Mouse (Mus musculus): Measurements from ENCODE around the gene Dnajb12. TPM values are rescaled to one million over a fixed set of nuclear protein-coding genes. Genes with fewer than 3 reads are reported as not detected.
A peak's percentile ranks its signal among the peaks of the same experiment; 100 is the strongest.

Gene Dnajb12
- 13.5 and 14.6 TPM in 2 replicates for polyA plus RNA-seq (2015; fragmentation: Nextera tagmentation; extraction: Ambion mirVana)

DNA sequence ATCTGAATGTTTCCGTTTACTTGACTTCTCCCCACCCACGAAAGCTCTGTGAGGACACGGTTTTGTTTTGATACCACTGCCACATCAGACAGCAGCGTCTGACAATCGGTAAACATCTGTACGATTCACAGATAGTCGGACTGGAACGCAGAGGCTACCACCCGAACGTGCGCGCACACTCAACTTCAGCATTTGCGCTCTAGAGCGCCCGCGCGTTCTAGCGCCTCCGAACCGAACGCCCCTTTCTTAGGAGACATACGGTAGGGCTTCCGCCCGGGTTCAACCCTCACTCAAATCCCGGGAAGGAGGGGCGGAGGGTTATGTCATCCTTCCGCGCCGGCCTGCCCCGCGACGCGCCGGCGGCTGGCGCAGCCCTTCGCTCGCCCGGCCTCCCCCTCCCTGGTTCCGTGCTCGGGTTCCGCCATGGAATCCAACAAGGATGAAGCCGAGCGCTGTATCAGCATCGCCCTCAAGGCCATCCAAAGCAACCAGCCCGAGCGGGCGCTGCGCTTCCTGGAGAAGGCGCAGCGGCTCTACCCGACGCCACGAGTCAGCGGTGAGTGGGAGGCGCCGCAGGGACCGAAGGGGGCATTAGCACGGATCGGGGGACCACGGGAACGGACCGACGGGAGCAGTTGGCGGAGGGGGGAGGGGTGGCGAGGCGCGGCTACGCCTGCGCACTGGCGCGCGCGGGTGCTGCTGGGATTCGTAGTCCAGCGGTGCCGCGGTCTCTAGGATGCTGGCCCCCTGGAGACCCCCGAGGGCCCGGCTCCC lies at the start of gene Dnajb12:
TSS of gene Dnajb12 (plus strand) at position 302 of the 774 bp plus-strand sequence.
- peak; percentile 96 for DNase-seq (ENCODE audit: low spot score)

DNA sequence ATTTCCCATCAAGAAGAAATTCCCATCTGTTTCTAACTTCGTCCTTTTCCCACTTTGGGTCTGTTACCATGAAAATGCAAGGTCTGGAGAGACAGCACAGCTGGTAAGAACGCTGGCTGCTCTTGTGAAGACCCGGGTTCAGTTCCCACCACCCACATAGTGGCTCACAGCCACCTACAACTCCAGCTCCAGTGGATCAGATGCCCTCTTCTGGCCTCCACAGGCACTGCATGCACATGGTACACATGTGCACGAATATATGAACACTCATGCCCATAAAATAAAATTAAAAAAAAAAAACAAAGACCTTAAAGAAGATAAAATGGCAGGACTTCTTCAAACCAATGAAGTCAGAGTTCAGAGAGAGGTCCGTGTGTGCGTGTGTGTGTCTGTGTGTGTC lies 49.5 kb upstream of the Dnajb12 start:
- DNase-seq (ENCODE audit: low spot score) = no peak

DNA sequence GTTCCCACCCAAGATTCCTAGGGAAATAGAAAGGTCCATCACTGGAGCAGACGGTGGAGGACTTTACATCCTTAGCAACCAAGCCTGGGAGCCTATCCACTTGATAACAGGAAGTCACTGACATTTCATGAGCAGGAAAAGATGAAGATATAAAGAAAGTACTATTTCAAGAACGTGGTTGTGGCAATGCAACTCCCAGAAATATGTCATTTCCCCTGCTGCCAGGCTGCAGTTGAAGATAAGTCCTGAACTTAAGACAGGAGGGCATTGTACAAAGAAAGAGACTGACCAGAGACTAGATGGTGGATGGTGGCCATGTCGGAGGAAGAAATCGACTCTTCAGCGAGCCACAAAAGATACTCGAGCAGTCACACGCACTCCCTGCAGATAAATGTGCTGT lies 47.4 kb upstream of the Dnajb12 start:
- no peak for DNase-seq (ENCODE audit: low spot score)

DNA sequence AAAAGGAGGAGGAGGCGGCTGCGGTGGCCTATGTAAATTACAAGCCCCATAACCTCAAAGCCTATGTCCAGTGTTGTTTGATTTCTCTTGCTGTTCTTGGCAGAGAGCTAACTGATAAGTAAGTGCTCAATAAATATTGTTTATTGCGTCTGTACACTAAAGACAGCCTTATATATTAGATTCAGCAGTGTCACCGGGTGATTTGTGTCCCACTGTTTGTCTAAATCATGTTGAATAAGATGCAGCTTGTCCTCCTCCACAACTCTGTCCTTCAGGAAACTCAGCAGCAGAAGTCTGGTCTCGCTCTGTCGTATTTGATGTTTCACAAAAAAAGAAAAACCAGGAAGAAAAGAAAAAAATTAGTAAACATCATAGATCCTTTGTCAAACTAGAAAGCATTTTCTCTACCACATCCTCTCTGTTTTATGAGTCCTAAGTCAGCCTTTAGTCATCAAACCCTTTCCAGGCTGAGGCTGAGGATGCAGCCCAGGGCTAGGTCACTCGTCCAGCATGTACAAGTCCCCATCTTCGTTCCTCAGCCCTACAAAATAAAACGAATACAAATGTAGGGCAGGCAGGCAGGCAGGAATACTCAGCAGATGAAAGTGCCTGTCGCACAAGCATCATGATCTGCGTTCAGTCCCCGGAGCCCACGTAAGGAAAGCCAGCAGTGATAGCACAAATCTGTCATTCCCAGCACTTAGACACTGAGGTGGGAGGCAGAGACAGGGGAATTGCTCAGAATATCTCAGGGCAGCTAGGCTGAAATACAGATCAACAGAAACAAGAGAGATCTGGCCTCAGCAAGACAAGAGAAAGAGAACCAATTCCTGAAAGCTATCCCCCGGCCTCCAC lies 43.8 kb upstream of the Dnajb12 start:
- DNase-seq (ENCODE audit: low spot score) = no peak

DNA sequence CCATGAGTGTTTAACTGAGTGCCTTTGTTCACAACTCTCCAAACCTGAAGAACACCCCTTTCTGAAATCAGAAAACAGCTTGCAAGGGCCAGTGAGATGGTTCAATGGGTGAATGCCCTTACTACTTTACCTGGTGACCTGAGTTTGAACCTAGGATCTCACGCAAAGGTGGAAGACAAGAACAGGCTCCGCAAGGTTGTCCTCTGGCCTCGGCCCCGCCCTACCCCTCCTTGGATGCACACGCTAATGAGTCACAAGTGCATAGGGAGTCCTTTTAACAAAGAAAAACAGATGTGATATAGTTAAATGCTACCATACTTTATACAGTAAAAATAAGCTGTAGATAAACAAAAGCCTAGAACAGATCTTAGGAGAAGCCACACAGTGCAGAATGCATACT lies 41.9 kb upstream of the Dnajb12 start:
- DNase-seq (ENCODE audit: low spot score) = no peak

DNA sequence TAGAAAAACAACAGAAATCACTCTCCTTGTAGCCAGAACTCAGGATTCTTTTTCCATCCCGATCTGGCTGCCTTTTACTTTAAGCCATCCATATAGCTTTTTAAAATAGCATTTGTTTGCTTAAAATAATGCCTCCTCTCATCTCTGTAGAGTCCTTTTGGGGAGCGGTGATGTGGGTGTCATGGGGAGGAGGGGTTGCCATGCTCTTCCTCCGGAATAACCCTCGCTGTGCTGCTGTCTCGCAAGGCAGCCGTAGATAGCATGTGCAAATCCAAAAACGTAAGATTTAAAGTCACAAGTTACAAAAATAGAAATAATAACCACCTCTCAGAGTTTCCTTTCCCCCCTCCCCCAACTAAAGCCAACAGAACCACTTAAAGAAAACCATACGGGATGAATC lies 37.9 kb upstream of the Dnajb12 start:
- no peak for DNase-seq (ENCODE audit: low spot score)

DNA sequence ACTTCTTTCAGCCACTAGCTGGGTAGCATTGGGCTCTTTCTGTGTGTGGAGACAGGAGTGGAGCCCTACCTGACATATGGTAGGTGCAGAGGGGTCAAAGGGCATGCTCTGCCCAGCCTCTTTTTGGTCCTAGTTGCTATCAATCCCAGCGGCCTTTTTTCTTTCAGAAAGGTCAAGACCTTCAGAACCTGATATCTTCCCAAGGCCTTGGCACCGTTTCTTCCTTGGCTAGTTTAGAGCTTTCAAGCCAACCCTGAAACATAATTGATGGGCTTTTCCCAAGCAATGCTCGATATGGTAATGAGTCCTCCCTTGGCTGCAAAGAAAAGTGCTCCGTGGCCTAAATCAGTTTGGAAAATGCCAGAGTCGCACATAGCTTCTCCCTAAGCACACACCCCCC lies 36.2 kb upstream of the Dnajb12 start:
- no peak for DNase-seq (ENCODE audit: low spot score)

DNA sequence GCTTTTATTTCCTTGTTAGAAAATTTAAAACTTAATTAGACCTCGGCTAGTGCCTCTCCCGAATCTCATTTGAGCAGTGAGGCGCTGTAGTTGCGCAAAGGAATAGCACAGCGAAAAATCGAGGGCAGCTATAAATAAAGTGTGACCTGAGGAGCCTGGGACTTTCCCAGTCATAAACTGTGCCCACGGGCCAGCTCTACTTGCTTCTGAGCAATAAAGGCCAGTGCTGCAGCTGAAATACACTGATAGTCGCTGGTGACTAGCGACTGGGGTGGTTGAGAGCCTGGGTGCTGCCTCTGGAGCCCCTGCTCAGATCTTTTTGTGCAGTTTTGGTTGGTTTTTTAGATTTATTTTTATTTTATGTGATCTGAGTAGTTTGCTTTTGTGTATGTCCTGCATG lies 34.7 kb upstream of the Dnajb12 start:
- no peak for DNase-seq (ENCODE audit: low spot score)

DNA sequence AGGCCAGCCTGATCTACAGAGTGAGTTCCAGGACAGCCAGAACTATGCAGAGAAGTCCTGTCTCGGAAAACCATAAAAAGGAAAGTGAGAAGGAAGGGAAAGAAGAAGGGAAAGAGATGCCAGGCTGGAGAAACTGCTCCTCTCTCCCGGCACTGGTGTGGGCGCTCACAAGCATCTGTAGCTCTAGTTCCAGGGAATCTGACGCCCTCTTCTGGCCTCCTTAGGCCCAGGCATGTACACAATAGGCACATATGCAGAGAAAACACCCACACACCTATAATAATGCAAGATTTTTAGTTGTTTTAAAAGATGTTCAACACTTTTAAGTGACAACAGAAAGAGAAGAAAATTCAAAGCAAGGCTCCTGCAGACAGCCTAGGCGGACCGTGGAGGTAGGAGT lies 32.9 kb upstream of the Dnajb12 start:
- DNase-seq (ENCODE audit: low spot score) = no peak

DNA sequence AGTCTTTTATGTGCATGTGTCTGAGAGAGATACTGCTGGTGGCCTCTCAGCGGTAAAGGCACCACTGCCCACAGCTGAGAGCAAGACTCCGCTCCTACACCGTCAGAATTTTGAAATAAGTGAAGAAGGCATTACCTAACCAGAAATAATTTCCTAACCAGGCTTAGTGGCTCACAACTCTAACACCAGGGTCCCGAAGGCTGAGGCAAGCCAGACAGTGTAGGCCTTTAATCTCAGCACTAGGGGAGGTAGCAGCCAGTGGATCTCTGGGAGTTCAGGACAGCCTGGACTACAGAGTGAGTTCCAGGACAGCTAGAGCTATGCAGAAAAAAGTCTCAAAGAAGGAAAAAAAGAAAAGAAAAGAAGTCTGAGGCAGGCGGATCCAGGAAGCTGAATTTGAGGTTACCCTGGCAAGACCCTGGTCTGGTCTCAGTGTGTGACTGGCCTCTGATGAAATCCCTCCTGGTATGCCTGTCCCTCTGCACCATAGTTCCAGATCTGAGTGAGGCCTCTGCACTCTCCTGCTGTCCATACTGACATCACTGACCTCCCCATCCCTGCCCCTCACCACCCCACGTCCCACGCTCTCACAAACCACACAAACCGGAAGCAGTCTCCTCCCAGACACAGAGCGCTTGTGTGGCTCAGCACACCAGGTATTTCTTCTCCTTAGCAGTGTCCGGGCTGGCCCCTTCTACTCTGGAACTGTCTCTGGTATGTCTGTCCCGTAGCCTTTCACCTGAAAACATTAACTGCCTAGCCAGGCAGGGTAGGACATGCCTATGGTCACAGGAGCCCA lies 31.1 kb upstream of the Dnajb12 start:
- no peak for DNase-seq (ENCODE audit: low spot score)

DNA sequence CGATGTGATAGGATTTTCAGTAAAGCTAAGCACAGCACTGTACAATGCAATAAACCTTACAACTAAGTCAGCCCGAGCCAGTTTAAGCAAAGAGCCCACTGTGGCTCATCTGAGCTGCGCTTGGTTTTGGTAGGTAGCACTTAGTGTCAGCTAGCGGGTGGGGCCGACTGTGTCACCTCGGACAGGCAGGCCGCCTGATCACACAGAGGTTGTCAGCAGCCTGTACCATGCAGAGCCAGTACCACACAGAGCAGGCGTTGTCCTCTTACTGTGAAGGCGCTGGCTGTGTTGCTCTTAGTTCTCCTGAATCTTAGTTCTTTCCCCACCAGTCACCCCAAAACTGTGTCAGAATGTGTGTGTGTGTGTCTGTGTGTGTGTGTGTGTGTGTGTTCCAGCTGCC lies 30.4 kb upstream of the Dnajb12 start:
- DNase-seq (ENCODE audit: low spot score) = no peak

DNA sequence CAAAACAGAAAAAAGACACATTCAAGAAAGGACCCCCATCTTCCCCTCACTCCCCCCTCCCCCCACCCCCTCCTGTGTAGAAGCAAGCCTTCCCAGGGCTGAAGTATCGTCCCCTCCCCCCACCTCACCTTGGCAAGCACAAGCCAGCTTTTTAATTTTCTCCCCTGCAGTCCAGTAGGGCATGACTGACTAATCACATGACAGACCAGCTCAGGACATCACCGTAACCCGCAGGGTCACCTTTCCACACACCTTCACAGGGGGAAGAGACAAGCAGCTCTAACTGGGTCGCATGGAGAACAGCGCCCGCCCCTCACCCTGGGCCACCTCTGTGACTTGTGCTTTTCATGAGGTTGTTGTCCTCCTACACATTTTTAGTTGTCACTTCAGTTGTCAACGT lies 30.0 kb upstream of the Dnajb12 start:
- no peak for DNase-seq (ENCODE audit: low spot score)

DNA sequence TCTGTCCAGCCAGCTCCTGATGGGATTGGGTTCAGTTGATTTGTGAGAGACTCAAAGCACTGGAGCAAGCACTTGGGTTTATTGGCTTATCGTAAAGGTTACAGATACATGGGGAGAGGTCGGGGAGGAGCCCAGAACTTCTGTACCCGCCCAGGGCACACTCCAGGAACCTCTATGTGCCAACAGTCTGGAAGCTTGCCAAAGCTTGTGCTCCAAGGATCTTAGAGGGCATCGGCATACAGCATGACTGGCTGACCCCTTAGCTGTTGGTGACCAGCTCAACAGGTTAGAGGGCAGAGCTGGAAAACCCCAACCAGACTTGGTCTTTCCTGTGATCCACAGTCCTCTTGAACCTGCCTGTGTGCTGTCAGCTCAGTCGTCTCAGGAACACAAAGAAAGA lies 22.2 kb upstream of the Dnajb12 start:
- DNase-seq (ENCODE audit: low spot score) = no peak

DNA sequence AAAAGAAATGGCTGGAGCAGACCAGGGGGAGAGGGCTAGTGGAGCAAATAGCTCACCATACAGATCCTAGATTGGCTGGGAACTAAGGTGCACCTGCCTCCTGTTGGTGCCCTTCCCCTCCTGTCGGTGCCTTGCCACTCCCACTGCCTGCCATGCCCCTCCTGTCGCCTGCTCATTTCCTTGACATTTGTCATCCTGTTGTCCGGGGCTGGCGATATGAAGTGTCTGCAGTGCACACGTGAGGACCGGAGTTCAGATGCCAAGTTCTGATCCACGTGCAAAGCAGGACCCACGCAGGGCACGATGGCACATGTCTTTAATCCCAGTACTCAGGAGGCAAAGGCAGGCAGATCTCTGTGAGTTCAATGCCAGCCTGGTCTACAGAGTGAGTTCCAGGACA lies 18.7 kb upstream of the Dnajb12 start:
- no peak for DNase-seq (ENCODE audit: low spot score)

DNA sequence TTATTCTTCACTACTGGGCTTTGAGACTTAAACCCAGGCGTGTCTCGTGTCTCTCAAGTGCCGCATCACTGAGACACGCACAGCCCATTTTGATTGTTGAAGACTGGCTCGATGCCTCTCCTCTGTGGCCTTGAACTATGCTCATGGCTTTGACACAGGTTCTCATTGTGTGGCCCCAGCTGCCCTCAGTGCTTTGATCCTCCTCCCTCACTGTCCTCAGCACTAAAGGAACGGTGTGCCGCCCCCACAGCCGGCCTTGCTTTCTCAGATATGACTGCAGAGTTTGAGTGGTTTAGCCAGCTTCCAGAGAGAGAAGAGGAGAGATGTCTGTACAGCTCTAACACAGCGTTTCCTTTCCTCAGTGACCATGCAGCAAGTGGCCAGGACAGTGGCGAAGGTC lies 18.2 kb upstream of the Dnajb12 start:
- DNase-seq (ENCODE audit: low spot score) = no peak

DNA sequence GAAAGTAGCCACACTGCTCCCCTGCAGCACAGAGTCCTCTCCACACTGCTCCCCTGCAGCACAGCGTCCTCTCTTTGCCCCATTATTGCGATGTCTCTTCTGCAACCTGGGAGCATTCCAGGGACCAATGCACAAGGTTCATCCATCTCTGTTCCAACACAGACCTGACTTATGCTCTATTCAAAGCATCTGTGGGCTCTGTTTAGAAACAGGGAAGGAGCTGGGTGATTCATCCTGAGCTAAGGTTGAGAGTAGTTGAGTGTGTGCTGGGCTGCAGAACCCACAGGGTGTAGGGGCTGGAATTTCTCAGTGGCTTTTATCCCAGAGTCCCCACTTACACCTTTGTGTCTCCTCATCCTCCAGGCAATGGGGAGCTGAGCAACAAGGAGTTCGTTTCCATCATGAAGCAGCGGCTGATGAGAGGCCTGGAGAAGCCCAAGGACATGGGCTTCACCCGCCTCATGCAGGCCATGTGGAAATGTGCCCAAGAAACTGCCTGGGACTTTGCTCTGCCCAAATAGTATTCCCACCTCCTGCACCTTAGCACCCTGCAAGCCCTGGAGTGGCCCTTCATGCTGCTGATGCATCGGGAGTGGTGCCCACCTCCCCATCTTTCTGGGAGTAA lies 16.4 kb upstream of the Dnajb12 start:
- no peak for DNase-seq (ENCODE audit: low spot score)

DNA sequence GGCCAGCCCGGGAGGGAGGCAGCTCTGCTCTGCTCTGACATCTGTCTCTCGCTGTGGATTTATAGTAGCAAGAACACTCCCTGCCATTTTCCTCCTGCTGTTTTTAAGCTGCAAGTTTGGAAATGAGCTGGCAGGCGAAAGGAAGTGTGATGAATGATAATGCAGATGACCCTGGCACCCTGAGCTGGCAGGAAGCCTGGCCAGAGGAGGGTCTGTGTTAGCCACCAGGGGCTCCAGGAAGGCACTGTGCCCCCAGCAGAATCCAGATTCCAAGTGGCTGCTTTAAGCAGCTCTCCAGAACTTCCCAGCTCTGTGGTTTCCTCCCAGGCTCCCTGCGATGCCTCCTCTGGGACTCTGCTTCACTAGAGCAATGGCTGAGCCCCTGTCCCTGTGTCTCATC lies 15.7 kb upstream of the Dnajb12 start:
- no peak for DNase-seq (ENCODE audit: low spot score)

DNA sequence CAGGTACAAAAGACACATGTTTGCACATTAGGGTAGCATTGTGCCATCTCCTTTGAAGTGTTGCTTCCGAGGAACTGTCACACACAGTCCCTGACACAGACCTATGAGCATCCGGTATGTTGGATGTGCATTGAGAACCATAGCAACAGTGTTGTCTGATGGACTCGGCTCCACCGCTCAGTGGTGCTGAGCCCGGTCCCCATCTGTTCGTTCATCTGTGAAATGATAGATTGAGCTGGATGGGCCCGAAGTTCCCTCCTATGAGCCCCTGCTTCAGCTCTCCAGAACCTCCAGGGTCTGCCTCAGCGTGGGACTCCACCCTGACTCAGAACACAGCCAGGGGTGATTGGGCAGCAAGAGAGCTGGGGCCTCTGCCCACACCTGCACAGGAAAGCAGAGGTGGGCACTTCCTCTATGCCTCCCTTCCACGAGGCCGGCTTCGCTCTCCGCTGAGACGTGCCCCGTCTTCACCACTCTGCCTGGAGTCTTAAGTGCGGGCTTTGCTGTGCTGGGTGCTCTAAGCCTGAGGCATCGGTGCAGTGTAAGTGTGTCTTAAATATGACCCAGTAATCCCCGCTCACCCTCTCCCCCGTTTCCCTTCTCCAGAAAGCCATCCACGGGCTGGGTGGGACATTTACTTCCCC lies 15.0 kb upstream of the Dnajb12 start:
- peak; percentile 39 for DNase-seq (ENCODE audit: low spot score)

DNA sequence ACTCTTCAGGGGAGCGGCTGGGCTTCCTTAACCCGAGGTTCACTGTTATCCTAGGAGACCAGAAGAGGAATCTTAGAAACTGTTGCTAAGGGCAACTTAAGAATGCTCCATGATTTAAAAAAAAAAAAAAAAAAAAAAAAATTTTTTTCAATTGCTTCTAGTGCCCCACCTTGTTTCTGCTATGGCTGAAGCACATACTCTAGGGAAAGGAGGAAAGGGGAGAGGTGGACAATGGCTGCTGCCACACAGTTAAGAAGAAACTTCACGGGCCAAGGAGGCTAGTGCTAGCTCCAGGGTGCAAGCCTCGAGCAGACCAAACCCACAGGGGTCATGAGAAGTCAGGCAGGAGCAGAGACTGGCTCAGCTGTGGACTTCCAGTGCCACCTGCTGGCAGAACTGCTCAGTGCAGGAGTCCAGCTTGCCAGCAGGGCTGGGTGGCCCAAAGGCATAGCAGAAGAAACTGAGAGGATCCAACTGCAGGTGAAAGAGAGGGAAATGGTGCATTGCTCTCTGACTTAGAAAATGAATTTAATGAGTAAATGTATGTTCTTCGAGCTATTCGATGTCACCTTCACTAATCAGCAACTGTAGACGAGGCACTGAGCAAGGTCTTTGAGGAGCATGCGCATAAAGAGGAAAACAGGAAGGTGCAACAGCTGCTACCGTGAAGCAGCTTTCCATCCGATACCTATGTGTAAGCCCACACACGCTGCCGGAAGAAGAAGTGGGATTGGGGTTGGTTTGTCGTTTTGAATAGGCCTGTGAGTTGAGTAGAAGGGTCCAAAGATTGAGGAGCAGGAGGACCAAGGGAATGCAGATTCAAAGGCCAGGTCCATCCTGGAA lies 14.3 kb upstream of the Dnajb12 start:
- DNase-seq (ENCODE audit: low spot score) = peak; percentile 92

DNA sequence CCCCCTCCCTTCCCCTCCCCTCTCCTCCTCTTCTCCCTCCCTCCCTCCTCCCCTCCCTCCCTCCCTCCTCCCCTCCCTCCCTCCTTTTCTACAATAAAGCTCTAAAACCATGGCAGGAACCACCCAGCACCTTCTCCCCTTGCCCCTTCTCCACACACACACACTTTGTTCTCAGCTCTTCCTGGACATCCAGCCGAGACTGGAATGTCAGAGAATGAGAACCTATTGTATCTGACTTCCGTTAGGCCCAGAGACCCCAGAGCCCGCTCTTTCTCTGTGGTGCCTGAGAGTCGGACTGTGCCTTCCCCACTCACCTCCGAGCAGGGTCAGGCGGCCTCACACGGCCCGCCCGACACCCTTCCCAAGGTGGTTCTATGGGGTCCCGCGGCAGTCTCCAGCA lies 11.1 kb upstream of the Dnajb12 start:
- no peak for DNase-seq (ENCODE audit: low spot score)

All from thymus, postnatal 0 days (tissue).